28 mouse cellular contexts compared by ENCODE assay signal in genomic region chr11:80948103-80948502, GRCm38 (mm10).
DNase-seq lines count a peak whose midpoint lies in the region; ATAC-seq and TF ChIP-seq lines count a peak whose summit lies in the region.
"Had no signal": no experiment of that assay in that cellular context is flagged by ENCODE, and none has a peak within 500 bp of the region (broad histone marks: within the 10 kb centered on the region; RNA-seq: fewer than 3 reads in every experiment).

No protein-coding gene starts in this region.

- no peaks in the 10 kb centered on the region for H3K9me3 ChIP-seq in hindbrain, postnatal 0 days (ENCODE audit: low read length)
- no peaks in the 10 kb centered on the region for H3K9me3 ChIP-seq in hindbrain, embryonic 16.5 days (ENCODE audit: control insufficient read depth, low read length)
- H3K9me3 ChIP-seq: embryonic facial prominence, embryonic 15.5 days; forebrain, embryonic 12.5 days; limb, embryonic 13.5 days; lung, embryonic 15.5 days; megakaryocyte, embryonic 14.5 days; midbrain, embryonic 12.5 days; neural tube, embryonic 12.5 days had no signal

- no peak for ATAC-seq in hindbrain, postnatal 0 days
- ATAC-seq in hindbrain, embryonic 16.5 days, result no peak
- ATAC-seq: CD4-positive, CD25-positive, alpha-beta regulatory T cell, adult 4 months; intestine, embryonic 16.5 days had no signal

- H3K4me2 ChIP-seq in hindbrain, postnatal 0 days (ENCODE audit: low read depth, low read length), result no peak overlapping the region
- no peak overlapping the region for H3K4me2 ChIP-seq in hindbrain, embryonic 16.5 days (ENCODE audit: low read length)
- H3K4me2 ChIP-seq: embryonic facial prominence, embryonic 15.5 days; forebrain, embryonic 12.5 days; limb, embryonic 13.5 days; liver, embryonic 11.5 days; lung, embryonic 15.5 days; midbrain, embryonic 12.5 days; neural tube, embryonic 12.5 days had no signal

- H3K9ac ChIP-seq in hindbrain, postnatal 0 days (replicated peaks; ENCODE audit: low read length), result no peak overlapping the region
- no peak overlapping the region for H3K9ac ChIP-seq in hindbrain, embryonic 16.5 days (ENCODE audit: low read depth, low read length)
- H3K9ac ChIP-seq: embryonic facial prominence, embryonic 15.5 days; forebrain, embryonic 12.5 days; limb, embryonic 13.5 days; lung, embryonic 15.5 days; midbrain, embryonic 12.5 days; neural tube, embryonic 12.5 days had no signal

- H3K27ac ChIP-seq in hindbrain, postnatal 0 days, result no peak overlapping the region
- no peak overlapping the region for H3K27ac ChIP-seq in hindbrain, embryonic 16.5 days (ENCODE audit: low read depth, low read length)
- H3K27ac ChIP-seq: embryonic facial prominence, embryonic 15.5 days; forebrain, embryonic 12.5 days; limb, embryonic 13.5 days; lung, embryonic 15.5 days; midbrain, embryonic 12.5 days; neural tube, embryonic 12.5 days; stomach, postnatal 0 days had no signal

- no peaks in the 10 kb centered on the region for H3K4me1 ChIP-seq in hindbrain, postnatal 0 days (ENCODE audit: insufficient read depth, low read length)
- H3K4me1 ChIP-seq in hindbrain, embryonic 16.5 days (ENCODE audit: control insufficient read depth, insufficient read depth, low read depth, low read length), result no peaks in the 10 kb centered on the region
- H3K4me1 ChIP-seq: embryonic facial prominence, embryonic 15.5 days; forebrain, embryonic 12.5 days; lung, embryonic 15.5 days; megakaryocyte, embryonic 14.5 days; midbrain, embryonic 12.5 days; neural tube, embryonic 12.5 days had no signal

- H3K36me3 ChIP-seq in hindbrain, postnatal 0 days (ENCODE audit: insufficient read depth, low read length), result no peaks in the 10 kb centered on the region
- H3K36me3 ChIP-seq in hindbrain, embryonic 16.5 days (ENCODE audit: control insufficient read depth, insufficient read depth, low read length), result no peaks in the 10 kb centered on the region
- H3K36me3 ChIP-seq: embryonic facial prominence, embryonic 15.5 days; forebrain, embryonic 12.5 days; limb, embryonic 13.5 days; lung, embryonic 15.5 days; midbrain, embryonic 12.5 days; neural tube, embryonic 12.5 days had no signal

- peak; percentile 28 for DNase-seq in adrenal gland, postnatal 10 days
- no peak for DNase-seq in adrenal gland, postnatal 4 days (ENCODE audit: low spot score in 2 of 2)
- peak; percentile 18 for DNase-seq in hindbrain, postnatal 0 days (ENCODE audit: low spot score)
- DNase-seq in kidney, postnatal 4 days, result peak; percentile 10 to 30
- DNase-seq in kidney, adult 8-10 months, result no peak
- peak; percentile 10 to 34 for DNase-seq in adrenal gland, postnatal 36 days
- no peak for DNase-seq in MN1 (ENCODE audit: low spot score)
- DNase-seq: cerebellum, adult 2 months; cerebellum, postnatal 14 days; gastrocnemius, postnatal 14 days; lung, postnatal 4 days; right cerebral cortex, adult 18-20 months; right cerebral cortex, postnatal 4 days; thymus, adult 18-20 months; thymus, postnatal 25 days had no signal

- TF ChIP-seq CTCF in hindbrain, postnatal 0 days (IDR thresholded peaks at IDR 0.05; ENCODE audit: low read depth), result no peak

- no peaks in the 10 kb centered on the region for H3K27me3 ChIP-seq in hindbrain, postnatal 0 days (ENCODE audit: insufficient read depth, low read length)
- H3K27me3 ChIP-seq in hindbrain, embryonic 16.5 days (replicated peaks; ENCODE audit: control insufficient read depth, insufficient read depth, low read length), result no peaks in the 10 kb centered on the region
- H3K27me3 ChIP-seq: embryonic facial prominence, embryonic 15.5 days; forebrain, embryonic 12.5 days; lung, embryonic 15.5 days; megakaryocyte, embryonic 14.5 days; midbrain, embryonic 12.5 days; neural tube, embryonic 12.5 days had no signal

- 48% methylated on average over 2 of the region's 2 CpGs for WGBS in hindbrain, postnatal 0 days
- 38% methylated on average over 2 of the region's 2 CpGs for WGBS in hindbrain, embryonic 16.5 days

- no peak overlapping the region for H3K4me3 ChIP-seq in hindbrain, postnatal 0 days (ENCODE audit: low read length)
- no peak overlapping the region for H3K4me3 ChIP-seq in hindbrain, embryonic 16.5 days (ENCODE audit: low read length)
- H3K4me3 ChIP-seq: embryonic facial prominence, embryonic 15.5 days; forebrain, embryonic 12.5 days; limb, embryonic 13.5 days; lung, embryonic 15.5 days; megakaryocyte, embryonic 14.5 days; midbrain, embryonic 12.5 days; myocyte; neural tube, embryonic 12.5 days had no signal

Comparison
In these comparisons a context has a peak if more than half of its experiments do, and no peak if none do; other contexts are left out.
1. DNase-seq: peak in adrenal gland, postnatal 10 days (single experiment), hindbrain, postnatal 0 days (single experiment), kidney, postnatal 4 days (2 of 2) and adrenal gland, postnatal 36 days (2 of 2); none in adrenal gland, postnatal 4 days (0 of 2), kidney, adult 8-10 months (0 of 2) and MN1 (single experiment).